Mouse (Mus musculus) heart, embryonic 16.5 days (tissue): Measurements from ENCODE around the gene Mmp27. TPM values are rescaled to one million over a fixed set of nuclear protein-coding genes. Genes with fewer than 3 reads are reported as not detected.

ENCODE experiments used
- polyA plus RNA-seq: library from polyadenylated mRNA; unstranded; fragments of >200 nt; fragmentation: Nextera tagmentation; extraction: Ambion mirVana; gene quantifications from 2 replicates; pipeline ENCODE4 v1.2.1, GENCODE M21; 2015

Mmp27 gene
- polyA plus RNA-seq, 1 experiment from 2014 or later: not detected

Other genes with a start within 250 kb of the Mmp27 start
- gene Mmp12, start 227.0 kb upstream of the Mmp27 start, polyA plus RNA-seq: 1.7 and 1.8 TPM in 2 replicates
- gene Mmp1b, start 183.3 kb upstream of the Mmp27 start, polyA plus RNA-seq: not detected in 2 replicates
- gene Mmp3, start 125.6 kb upstream of the Mmp27 start, polyA plus RNA-seq: not detected in 2 replicates
- gene Mmp10, start 69.0 kb upstream of the Mmp27 start, polyA plus RNA-seq: not detected in 2 replicates
- gene Mmp8, start 12.9 kb upstream of the Mmp27 start, polyA plus RNA-seq: 0.56 and 1.2 TPM in 2 replicates
- gene Mmp20, start 56.8 kb downstream of the Mmp27 start, polyA plus RNA-seq: not detected in 2 replicates
- not detected in 2 replicates for gene Mmp7, start 120.7 kb downstream of the Mmp27 start, polyA plus RNA-seq
- gene Tmem123, start 192.6 kb downstream of the Mmp27 start, polyA plus RNA-seq: 89.0 and 104 TPM in 2 replicates